In the genomic region with DNA sequence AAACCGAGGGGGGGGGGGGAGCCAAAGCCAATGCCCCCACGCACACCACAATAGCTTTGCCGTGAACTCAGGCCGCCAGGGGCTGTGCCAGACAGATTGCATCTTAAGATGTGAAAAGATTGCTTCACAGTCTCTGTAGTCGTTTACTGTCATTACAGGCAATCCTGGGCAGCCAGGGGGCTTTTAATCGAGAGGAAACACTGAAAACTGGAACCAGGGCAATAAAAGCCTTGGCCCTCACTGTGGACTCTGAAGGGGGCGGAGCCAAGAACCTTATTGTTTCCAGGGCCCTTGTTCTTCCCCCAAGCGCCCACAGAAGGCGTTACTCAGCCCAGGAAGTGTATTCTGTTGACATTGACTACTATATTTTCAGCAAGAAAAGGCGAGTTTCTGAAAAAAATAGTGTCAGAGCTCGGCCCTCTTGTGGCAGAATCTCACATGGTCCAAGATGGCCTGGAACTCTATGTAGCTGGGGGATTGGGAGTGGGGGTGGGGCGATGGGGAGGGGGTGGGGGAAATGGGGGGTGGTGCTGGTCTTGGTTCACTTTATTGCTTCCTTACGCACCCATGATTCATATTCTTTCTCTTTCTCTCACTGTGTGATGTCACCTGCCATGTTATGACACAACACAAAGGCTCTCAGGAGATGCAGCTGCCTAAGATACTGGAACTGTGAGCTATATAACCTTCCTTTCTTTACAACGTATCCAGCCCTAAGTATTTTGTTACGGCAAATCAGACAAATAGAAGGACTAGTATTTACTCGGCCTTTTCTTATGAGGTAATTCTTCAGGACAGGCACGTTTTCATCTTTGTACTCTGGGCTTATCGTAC, we compare ENCODE assay signal across 9 mouse cellular contexts. TPM values are rescaled to one million over a fixed set of nuclear protein-coding genes. Genes with fewer than 3 reads are reported as not detected.
DNase-seq lines count a peak whose midpoint lies in the region; ATAC-seq and TF ChIP-seq lines count a peak whose summit lies in the region.
"Had no signal": no experiment of that assay in that cellular context is flagged by ENCODE, and none has a peak within 500 bp of the region (broad histone marks: within the 10 kb centered on the region; RNA-seq: fewer than 3 reads in every experiment).

No protein-coding gene starts in this region.

- H3K9ac ChIP-seq in limb, embryonic 14.5 days (ENCODE audit: low read depth, low read length, severe bottlenecking): no peak overlapping the region
- H3K9ac ChIP-seq: heart, embryonic 13.5 days had no signal

- H3K9me3 ChIP-seq in limb, embryonic 14.5 days (ENCODE audit: control insufficient read depth, low read length): no peaks in the 10 kb centered on the region
- H3K9me3 ChIP-seq: heart, embryonic 13.5 days had no signal

- no peaks in the 10 kb centered on the region for H3K27me3 ChIP-seq in limb, embryonic 14.5 days (ENCODE audit: control insufficient read depth, insufficient read depth, low read length)
- H3K27me3 ChIP-seq: heart, embryonic 13.5 days had no signal

- no peak overlapping the region for H3K4me3 ChIP-seq in limb, embryonic 14.5 days (replicated peaks; ENCODE audit: low read length)
- H3K4me3 ChIP-seq: heart, embryonic 13.5 days had no signal

- no peak overlapping the region; the same call in 1 of the 2 replicates for H3K4me2 ChIP-seq in limb, embryonic 14.5 days (replicated peaks; ENCODE audit: low read depth, low read length, severe bottlenecking)
- H3K4me2 ChIP-seq: heart, embryonic 13.5 days had no signal

- peak overlapping the region; percentile 63; the same call in 1 of the 2 replicates for H3K27ac ChIP-seq in limb, embryonic 14.5 days (replicated peaks; ENCODE audit: low read depth, low read length)
- H3K27ac ChIP-seq: heart, embryonic 13.5 days had no signal

- no peak for TF ChIP-seq POLR2A in limb, embryonic 14.5 days (IDR thresholded peaks at IDR 0.05; ENCODE audit: borderline replicate concordance, extremely low read depth, insufficient read depth, insufficient read length)

- peak; percentile 39 for DNase-seq in adrenal gland, postnatal 14 days
- no peak for DNase-seq in adrenal gland, postnatal 4 days (ENCODE audit: low spot score in 2 of 2)
- peak; percentile 85 for DNase-seq in R1 (ENCODE audit: low read depth, low spot score)
- peak; percentile 37 for DNase-seq in gonadal fat pad, adult 2 months (ENCODE audit: low read depth)
- peak; percentile 44 for DNase-seq in limb, embryonic 14.5 days (ENCODE audit: low spot score)
- peak; percentile 76 for DNase-seq in retina, postnatal 1 day
- DNase-seq in cerebellum, postnatal 25 days: no peak
- no peak for DNase-seq in adrenal gland, adult 18-20 months (ENCODE audit: low spot score in 2 of 2)

- WGBS in limb, embryonic 14.5 days: 57% methylated on average over 18 of the region's 18 CpGs

- no peaks in the 10 kb centered on the region for H3K36me3 ChIP-seq in limb, embryonic 14.5 days (ENCODE audit: control insufficient read depth, insufficient read depth, low read length)
- H3K36me3 ChIP-seq: heart, embryonic 13.5 days had no signal

- ATAC-seq in limb, embryonic 14.5 days (ENCODE audit: low FRiP score, low read depth): peak; percentile 32; the same call in 1 of the 2 replicates

- H3K4me1 ChIP-seq in limb, embryonic 14.5 days (ENCODE audit: control insufficient read depth, insufficient read depth, low read length): 0 out of 2 replicates have a peak, but pooled peaks cover 3% of the 10 kb centered on the region

RNA-seq across cellular contexts. Expression of gene Chrna9, which starts 16.2 kb away (rescaled TPM):
- 0.45 and 0.48 TPM in 2 replicates for total RNA-seq in adrenal gland, postnatal 14 days (2021)
- 1 to 10 TPM in 1 of 2 experiments, under 1 TPM in 1; 0.67 to 1.4 TPM for total RNA-seq in adrenal gland, postnatal 4 days (2021)
- 0.06 TPM in 1 of 2 replicates, not detected in the other for polyA plus RNA-seq in gonadal fat pad, adult 2 months (2012; rRNA removed)
- polyA plus RNA-seq in limb, embryonic 14.5 days (2012; rRNA removed): 0.45 and 0.69 TPM in 2 replicates
- polyA plus RNA-seq in limb, embryonic 14.5 days (2014; fragmentation: Nextera tagmentation; extraction: Ambion mirVana): 0.33 TPM in 1 of 2 replicates, not detected in the other
- total RNA-seq in adrenal gland, adult 18-20 months (2021): under 1 TPM; 0.46 to 0.80 TPM
- polyA plus RNA-seq: heart, embryonic 13.5 days had no signal

RNA-seq across cellular contexts. Expression of gene 9130230L23Rik, which starts 53.2 kb away (rescaled TPM):
- 0.53 and 0.74 TPM in 2 replicates for total RNA-seq in adrenal gland, postnatal 14 days (2021)
- under 1 TPM; 0.39 to 0.40 TPM for total RNA-seq in adrenal gland, postnatal 4 days (2021)
- polyA plus RNA-seq in gonadal fat pad, adult 2 months (2012; rRNA removed): 59.0 and 60.0 TPM in 2 replicates
- polyA plus RNA-seq in limb, embryonic 14.5 days (2012; rRNA removed): 0.04 TPM in 1 of 2 replicates, not detected in the other
- polyA plus RNA-seq in limb, embryonic 14.5 days (2014; fragmentation: Nextera tagmentation; extraction: Ambion mirVana): not detected in 2 replicates
- total RNA-seq in adrenal gland, adult 18-20 months (2021): under 1 TPM in 1 of 2 experiments, not detected in 1; 0.60 TPM
- polyA plus RNA-seq: heart, embryonic 13.5 days had no signal

Comparison
In these comparisons a context has a peak if more than half of its experiments do, and no peak if none do; other contexts are left out.
1. DNase-seq: peak in adrenal gland, postnatal 14 days (single experiment), R1 (single experiment), gonadal fat pad, adult 2 months (single experiment), limb, embryonic 14.5 days (single experiment) and retina, postnatal 1 day (single experiment); none in adrenal gland, postnatal 4 days (0 of 2), cerebellum, postnatal 25 days (0 of 2) and adrenal gland, adult 18-20 months (0 of 2).